Mouse (Mus musculus): ENCODE data around the gene Lama2.

- no peak for TF ChIP-seq POLR2A (IDR thresholded peaks at IDR 0.05; ENCODE audit: borderline replicate concordance, extremely low read depth, insufficient read depth, insufficient read length, poor library complexity, severe bottlenecking)
- no peak for TF ChIP-seq CTCF (IDR thresholded peaks at IDR 0.05; ENCODE audit: borderline replicate concordance, extremely low read depth, insufficient read depth, insufficient read length)
Observed at GRCm38 (mm10) chr10:27007364-27007763, 612.2 kb downstream of the Lama2 start.

Data from brain, embryonic 14.5 days (tissue).